Mouse (Mus musculus) cortical plate, adult 2 months (tissue): ENCODE measurements around the gene Hic2. TPM values are rescaled to one million over a fixed set of nuclear protein-coding genes. Genes with fewer than 3 reads are reported as not detected.

ENCODE experiments used
- H3K27ac ChIP-seq: fragments of 200-500 bp; 2 replicates; pipeline ENCODE4 v1.5.1; 2012; ENCODE audit warnings: low read length, control low read depth, inconsistent platforms; ENCODE audit not compliant: insufficient read depth
- H3K4me1 ChIP-seq: fragments of 200-500 bp; 2 replicates; pipeline ENCODE4 v1.6.1; 2011; ENCODE audit warnings: low read length; ENCODE audit not compliant: control insufficient read depth, insufficient read depth
- H3K4me3 ChIP-seq: fragments of 200-500 bp; 2 replicates; pipeline ENCODE4 v1.5.1; 2011; ENCODE audit warnings: mild to moderate bottlenecking, low read length, control low read depth; ENCODE audit not compliant: insufficient read depth
- CTCF ChIP-seq: fragments of 200-500 bp; IDR thresholded peaks from 2 replicates; pipeline ENCODE4 v1.5.1; 2011; ENCODE audit warnings: mild to moderate bottlenecking, control low read depth, low read length; ENCODE audit not compliant: insufficient read depth; ENCODE audit errors: extremely low read depth
- POLR2A ChIP-seq: fragments of 200-500 bp; IDR thresholded peaks from 2 replicates; pipeline ENCODE4 v1.6.1; 2011; ENCODE audit warnings: mild to moderate bottlenecking, low read length, control low read depth; ENCODE audit not compliant: insufficient read depth; ENCODE audit errors: extremely low read depth
- polyA plus RNA-seq: library from polyadenylated mRNA; depleted of rRNA; stranded (reverse); fragments of >200 nt; gene quantifications from 2 replicates; pipeline ENCODE4 v1.2.3, GENCODE M21; 2012

Gene Hic2
- polyA plus RNA-seq, 1 experiment: 5.7 TPM

DNA sequence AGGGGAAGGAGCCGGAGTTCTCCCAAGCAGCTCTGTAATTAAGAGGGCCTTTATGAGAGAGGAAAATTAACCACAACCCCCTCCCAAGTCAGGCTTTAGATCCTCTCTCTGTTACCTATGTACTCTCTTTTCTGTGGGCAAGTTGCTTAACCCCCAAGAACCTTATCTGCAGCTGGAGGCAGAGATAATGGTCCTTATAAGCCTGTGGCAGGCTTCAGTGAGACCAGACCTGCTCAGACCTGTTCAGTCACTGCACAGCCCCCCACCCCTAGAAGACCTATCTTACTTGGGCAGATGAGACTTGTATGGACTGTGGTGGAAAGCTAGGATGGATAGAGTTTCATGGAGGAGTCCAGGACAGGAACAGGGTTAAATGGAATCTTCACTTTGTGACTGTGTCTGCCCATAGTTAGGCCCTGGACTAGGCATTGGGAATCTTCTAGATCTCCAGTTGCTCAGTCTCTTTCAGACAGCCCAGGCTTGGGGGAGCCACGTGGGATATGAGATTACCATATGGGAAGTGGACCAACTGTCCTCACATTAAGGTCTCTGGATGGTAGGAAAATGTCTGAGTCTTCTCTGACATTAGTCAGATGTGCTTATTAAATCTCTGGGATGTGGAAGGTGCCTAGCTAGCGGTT lies 18.8 kb downstream of the Hic2 start:
- Histone ChIP-seq H3K27ac (no peak overlapping the region), H3K4me3 (no peak overlapping the region), H3K4me1 (no peaks in the 10 kb centered on the region)
- TF ChIP-seq POLR2A (no peak), CTCF (no peak)

DNA sequence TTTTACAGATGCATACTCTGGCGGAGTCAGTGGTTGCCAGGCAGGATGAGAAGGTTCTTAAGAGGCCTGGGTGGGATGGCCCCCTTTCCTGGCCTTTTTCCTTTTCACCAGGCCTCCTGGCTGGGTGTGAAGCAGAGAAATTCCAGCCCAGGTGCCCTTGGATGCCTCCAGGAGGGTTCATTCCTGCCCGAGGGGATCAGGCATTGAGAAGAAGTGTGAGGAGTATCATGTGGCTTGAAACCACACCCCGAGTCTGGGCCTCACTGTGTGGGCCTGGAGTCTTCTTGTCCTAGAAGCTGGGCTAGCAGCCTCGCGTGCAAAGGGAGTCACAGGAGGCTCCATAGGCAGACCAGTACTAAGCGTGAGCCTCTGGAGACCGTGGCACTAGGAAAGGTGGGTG lies 19.5 kb downstream of the Hic2 start:
- TF ChIP-seq POLR2A: no peak
- TF ChIP-seq CTCF: no peak
- Histone ChIP-seq H3K4me1 (no peaks in the 10 kb centered on the region), H3K27ac (no peak overlapping the region), H3K4me3 (no peak overlapping the region)

DNA sequence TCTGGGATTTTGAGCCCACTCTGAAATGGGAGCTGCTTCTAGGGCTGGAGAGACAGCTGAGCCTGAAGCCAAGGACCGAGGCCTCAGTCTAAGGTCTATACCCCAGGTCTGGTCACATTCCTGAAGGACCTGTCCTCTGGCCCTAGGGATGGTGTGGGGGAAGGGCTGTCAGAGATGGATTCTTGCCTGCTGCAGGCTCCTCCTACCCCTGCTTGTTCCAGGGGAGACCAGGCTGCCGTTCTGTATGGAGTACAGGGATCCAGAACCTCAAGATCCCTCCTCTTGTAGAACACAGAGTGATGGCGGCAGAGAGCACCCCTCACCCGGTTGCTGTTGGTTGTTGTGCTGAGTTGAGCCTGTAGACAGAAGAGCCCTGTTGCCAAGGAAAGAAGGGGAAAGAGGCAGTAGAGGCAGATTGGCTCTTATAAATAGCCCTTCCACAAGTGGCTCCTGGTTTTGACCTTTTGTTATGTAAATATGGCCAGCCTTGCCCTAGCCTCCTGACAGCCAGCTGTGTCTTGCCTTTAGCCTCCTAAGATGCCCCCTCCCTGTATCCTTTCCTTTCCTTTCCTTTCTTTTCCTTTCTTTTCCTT lies 20.7 kb downstream of the Hic2 start:
- H3K4me3 ChIP-seq: no peak overlapping the region
- H3K27ac ChIP-seq: no peak overlapping the region
- H3K4me1 ChIP-seq: no peaks in the 10 kb centered on the region
- no peak for TF ChIP-seq CTCF
- no peak for TF ChIP-seq POLR2A

DNA sequence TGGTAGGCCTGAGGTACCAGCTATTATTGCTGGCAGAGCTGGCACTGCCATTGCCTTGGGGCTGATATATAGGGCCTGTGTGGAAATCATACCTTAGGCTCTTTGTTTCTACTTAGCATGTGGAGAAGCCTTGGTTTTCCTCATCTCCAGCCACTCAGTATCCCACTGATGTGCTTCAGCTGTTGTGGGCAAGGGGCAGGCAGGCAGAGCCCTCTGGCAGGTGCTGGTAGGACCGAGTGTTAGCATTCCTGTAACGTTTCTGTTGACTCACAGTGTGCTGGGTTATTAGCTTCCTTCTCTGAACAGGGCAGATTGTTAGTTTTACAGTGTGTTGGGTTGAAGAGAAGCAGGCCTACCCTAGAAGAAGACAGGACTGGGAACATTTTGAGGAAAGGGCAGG lies 21.9 kb downstream of the Hic2 start:
- Histone ChIP-seq H3K4me3 (no peak overlapping the region), H3K27ac (no peak overlapping the region), H3K4me1 (no peaks in the 10 kb centered on the region)
- TF ChIP-seq POLR2A (no peak), CTCF (no peak)

DNA sequence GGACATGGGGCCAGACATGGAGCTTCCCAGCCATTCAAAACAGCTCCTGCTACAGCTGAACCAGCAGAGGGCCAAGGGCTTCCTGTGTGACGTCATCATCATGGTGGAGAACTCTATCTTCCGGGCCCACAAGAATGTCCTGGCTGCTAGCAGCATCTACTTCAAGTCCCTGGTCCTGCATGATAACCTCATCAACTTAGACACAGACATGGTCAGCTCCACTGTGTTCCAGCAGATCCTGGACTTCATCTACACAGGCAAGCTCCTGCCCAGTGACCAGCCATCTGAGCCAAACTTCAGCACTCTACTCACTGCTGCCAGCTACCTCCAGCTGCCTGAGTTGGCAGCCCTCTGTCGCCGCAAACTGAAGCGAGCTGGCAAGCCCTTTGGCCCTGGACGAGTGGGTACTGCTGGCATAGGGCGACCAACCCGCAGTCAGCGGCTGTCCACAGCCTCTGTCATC lies 24.0 kb downstream of the Hic2 start:
- Histone ChIP-seq H3K27ac (no peak overlapping the region), H3K4me3 (no peak overlapping the region), H3K4me1 (no peaks in the 10 kb centered on the region)
- TF ChIP-seq POLR2A (no peak), CTCF (no peak)

DNA sequence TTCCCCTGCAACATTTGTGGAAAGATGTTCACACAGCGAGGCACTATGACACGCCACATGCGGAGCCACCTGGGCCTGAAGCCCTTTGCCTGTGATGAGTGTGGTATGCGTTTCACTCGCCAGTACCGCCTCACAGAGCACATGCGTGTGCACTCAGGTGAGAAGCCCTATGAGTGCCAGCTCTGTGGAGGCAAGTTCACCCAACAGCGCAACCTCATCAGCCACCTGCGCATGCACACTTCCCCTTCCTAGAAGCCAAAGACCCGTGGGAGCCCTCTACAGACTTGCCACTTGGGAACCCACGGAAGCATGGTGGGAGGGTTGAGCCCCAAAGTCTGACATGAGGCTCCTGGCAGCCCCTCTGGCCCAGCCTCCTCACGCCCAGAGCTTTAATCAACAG lies 25.5 kb downstream of the Hic2 start:
- H3K4me1 ChIP-seq: no peaks in the 10 kb centered on the region
- H3K27ac ChIP-seq: no peak overlapping the region
- no peak overlapping the region for H3K4me3 ChIP-seq
- TF ChIP-seq CTCF: no peak
- TF ChIP-seq POLR2A: no peak

DNA sequence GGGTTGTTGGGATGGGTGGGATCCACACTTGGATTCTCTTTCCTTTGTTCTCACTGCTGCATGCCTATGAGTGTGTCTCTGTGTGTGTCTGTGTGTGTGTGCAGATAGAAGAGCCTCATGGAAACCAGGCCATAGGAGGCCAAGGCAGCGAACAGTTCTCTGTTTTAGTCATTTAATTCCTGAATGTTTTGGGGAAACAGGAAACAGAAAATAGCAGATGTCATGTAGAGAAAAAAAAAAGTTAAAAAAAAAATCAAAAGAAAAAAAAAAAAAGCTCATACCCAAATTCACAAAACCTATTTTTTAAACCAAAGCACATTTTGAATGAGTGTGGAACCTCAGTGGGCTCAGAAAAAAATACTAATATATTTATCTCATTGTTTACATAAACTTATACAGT lies 28.0 kb downstream of the Hic2 start:
- Histone ChIP-seq H3K27ac (no peak overlapping the region), H3K4me3 (no peak overlapping the region), H3K4me1 (no peaks in the 10 kb centered on the region)
- TF ChIP-seq POLR2A (no peak), CTCF (no peak)

DNA sequence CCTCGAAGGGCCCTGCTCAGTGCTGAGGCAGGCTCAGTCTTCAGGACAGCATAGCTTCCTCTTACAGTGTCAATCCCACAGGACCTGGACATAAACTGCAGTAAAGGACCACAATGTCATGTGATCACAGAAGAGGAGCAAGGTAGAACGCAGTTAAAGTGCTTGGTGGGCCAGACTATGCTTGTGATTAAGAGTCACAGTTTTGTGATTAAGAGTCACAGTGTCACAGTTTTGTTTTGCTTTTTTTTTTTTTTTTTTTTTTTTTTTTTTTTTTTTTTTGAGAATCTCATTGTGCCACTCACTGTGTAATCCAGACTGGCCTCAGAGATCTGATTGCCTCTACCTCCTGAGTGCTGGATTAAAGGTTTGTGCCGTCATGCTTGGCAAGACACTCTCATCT lies 32.7 kb downstream of the Hic2 start:
- TF ChIP-seq POLR2A (no peak), CTCF (no peak)
- no peak overlapping the region for H3K4me3 ChIP-seq
- H3K4me1 ChIP-seq: no peaks in the 10 kb centered on the region
- no peak overlapping the region for H3K27ac ChIP-seq

DNA sequence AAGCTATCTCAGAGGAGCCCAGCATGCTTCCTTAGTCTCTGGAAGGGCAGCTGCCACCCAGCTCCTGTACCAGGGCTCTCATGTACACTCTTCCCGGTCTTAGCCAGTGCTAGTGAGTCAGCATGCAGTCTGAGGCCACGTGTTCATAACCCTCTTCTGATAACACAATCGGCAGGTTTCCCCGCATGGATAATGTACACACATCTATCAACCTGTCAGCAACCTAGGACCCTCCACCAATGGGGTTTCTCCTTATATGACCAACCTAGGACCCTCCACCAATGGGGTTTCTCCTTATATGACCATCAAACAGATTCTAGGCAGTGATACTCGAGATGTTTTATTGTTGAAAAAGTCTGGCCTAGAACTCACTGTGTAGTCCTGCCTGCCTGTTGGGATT lies 34.6 kb downstream of the Hic2 start:
- TF ChIP-seq CTCF: no peak
- no peak for TF ChIP-seq POLR2A
- Histone ChIP-seq H3K27ac (no peak overlapping the region), H3K4me1 (no peaks in the 10 kb centered on the region), H3K4me3 (no peak overlapping the region)

DNA sequence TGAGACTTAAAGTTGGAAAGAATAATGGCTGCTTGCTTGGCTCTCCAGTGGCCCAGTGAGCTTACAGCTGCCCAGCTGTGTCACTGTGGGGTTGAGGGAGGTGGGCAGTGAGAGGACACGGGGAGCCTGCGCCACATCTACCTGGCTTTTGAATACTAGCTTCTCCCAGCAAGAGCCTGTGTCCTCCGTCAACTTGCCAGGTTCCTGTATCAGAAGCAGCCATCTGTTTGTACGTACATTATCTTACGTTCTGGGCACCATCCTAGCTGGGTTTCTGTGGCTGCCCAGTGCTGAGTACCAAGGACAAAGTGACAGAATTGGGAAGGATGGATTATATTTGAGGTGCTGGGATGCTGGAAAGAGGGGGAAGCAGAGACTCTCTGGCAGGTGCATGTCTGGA lies 36.5 kb downstream of the Hic2 start:
- Histone ChIP-seq H3K4me1 (no peaks in the 10 kb centered on the region), H3K27ac (no peak overlapping the region), H3K4me3 (no peak overlapping the region)
- no peak for TF ChIP-seq POLR2A
